Mouse (Mus musculus): Measurements from ENCODE around the gene Kdelc2. TPM values are rescaled to one million over a fixed set of nuclear protein-coding genes. Genes with fewer than 3 reads are reported as not detected.

The Kdelc2 gene
- total and polyA plus RNA-seq, 3 experiments: not detected

DNA sequence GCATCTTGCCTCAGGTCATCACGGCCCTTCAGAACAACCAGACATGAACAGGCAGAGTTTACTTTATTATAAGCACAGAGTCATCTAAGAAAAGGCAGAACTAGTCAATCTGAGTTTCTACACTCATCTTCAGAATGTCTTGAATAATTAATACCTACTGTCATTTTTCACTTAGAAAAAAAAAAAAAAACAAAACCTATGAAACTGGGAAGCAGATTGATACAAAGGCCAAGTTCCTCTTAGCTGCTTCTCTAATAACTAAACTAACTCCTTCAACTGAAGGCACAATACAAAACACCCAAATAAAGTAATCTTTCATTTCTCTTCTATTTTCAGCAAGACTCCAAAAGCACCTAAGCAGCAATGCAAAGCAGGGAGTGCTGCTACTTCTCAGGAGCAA lies 66.8 kb downstream of the Kdelc2 start:
- Histone ChIP-seq H3K36me3 (replicated peaks in 1 of 2; ENCODE audit: control insufficient read depth in 1 of 2, insufficient read depth in 1 of 2, low read length in 1 of 2) (peaks cover 38 to 81% of the 10 kb centered on the region in 2 experiments), H3K79me2 (replicated peaks; ENCODE audit: control insufficient read depth, extremely low read depth, insufficient read depth, poor library complexity, severe bottlenecking) (no peaks in the 10 kb centered on the region), H3K9ac (ENCODE audit: insufficient read depth, low read depth) (no peak overlapping the region), H3K4me3 (replicated peaks in 1 of 3; ENCODE audit: low read depth in 2 of 3, low read length in 2 of 3, poor library complexity in 1 of 3) (no peak overlapping the region), H3K4me1 (ENCODE audit: control insufficient read depth in 1 of 2, insufficient read depth in 2 of 2) (peaks cover 3 to 5% of the 10 kb centered on the region in 2 experiments; a peak in 1 of 4 replicates), H3K4me2 (ENCODE audit: insufficient read depth, low read depth, poor library complexity, severe bottlenecking) (no peak overlapping the region), H3K27ac (ENCODE audit: insufficient read depth, low read depth) (no peak overlapping the region), H3K27me3 (replicated peaks) (no peaks in the 10 kb centered on the region), H3K9me3 (replicated peaks; ENCODE audit: low read length) (no peaks in the 10 kb centered on the region)
- dilution Hi-C loops (cut with MboI; ENCODE audit: extremely low pct_ligation_motif_present, extremely low pct_unique_long_range_greater_than_20kb, low sequenced_read_pairs): no loop called here
- DNase-seq (ENCODE audit: extremely low read depth): no peak
- TF ChIP-seq RAD21 (IDR thresholded peaks at IDR 0.05; ENCODE audit: low read depth, low read length): no peak
- in situ Hi-C loops (cut with MboI; ENCODE audit: low pct_ligation_motif_present, low pct_unique_long_range_greater_than_20kb, low sequenced_read_pairs): no loop called here

Other genes starting within 250 kb of the Kdelc2 start
- 23.4 and 29.1 TPM in 2 replicates for gene Ddx10, start 136.0 kb upstream of the Kdelc2 start, total RNA-seq (2012; rRNA removed)
- gene Ddx10, start 136.0 kb upstream of the Kdelc2 start, total RNA-seq (2014; rRNA removed): 36.1 and 39.2 TPM in 2 replicates
- 64.2 and 65.1 TPM in 2 replicates for gene Ddx10, start 136.0 kb upstream of the Kdelc2 start, polyA plus RNA-seq (2012; ENCODE audit: insufficient read length, low read depth)
- gene Exph5, start 82.4 kb upstream of the Kdelc2 start, total RNA-seq (2012; rRNA removed): not detected in 2 replicates
- not detected in 2 replicates for gene Exph5, start 82.4 kb upstream of the Kdelc2 start, total RNA-seq (2014; rRNA removed)
- 0.04 TPM in 1 of 2 replicates, not detected in the other for gene Exph5, start 82.4 kb upstream of the Kdelc2 start, polyA plus RNA-seq (2012; ENCODE audit: insufficient read length, low read depth)
- gene 4930550C14Rik, start 18.3 kb downstream of the Kdelc2 start, total RNA-seq (2012; rRNA removed): 0.30 and 0.38 TPM in 2 replicates
- gene 4930550C14Rik, start 18.3 kb downstream of the Kdelc2 start, total RNA-seq (2014; rRNA removed): 1.3 and 1.7 TPM in 2 replicates
- 0.97 and 1.5 TPM in 2 replicates for gene 4930550C14Rik, start 18.3 kb downstream of the Kdelc2 start, polyA plus RNA-seq (2012; ENCODE audit: insufficient read length, low read depth)
- gene Atm, start 152.7 kb downstream of the Kdelc2 start, total RNA-seq (2012; rRNA removed): 19.0 and 26.0 TPM in 2 replicates
- 22.8 and 26.4 TPM in 2 replicates for gene Atm, start 152.7 kb downstream of the Kdelc2 start, total RNA-seq (2014; rRNA removed)
- 28.3 and 33.6 TPM in 2 replicates for gene Atm, start 152.7 kb downstream of the Kdelc2 start, polyA plus RNA-seq (2012; ENCODE audit: insufficient read length, low read depth)
- 12.6 and 14.8 TPM in 2 replicates for gene Npat, start 153.0 kb downstream of the Kdelc2 start, total RNA-seq (2012; rRNA removed)
- 21.2 and 22.3 TPM in 2 replicates for gene Npat, start 153.0 kb downstream of the Kdelc2 start, total RNA-seq (2014; rRNA removed)
- gene Npat, start 153.0 kb downstream of the Kdelc2 start, polyA plus RNA-seq (2012; ENCODE audit: insufficient read length, low read depth): 18.6 and 21.5 TPM in 2 replicates
- 48.0 and 49.2 TPM in 2 replicates for gene Acat1, start 226.4 kb downstream of the Kdelc2 start, total RNA-seq (2012; rRNA removed)
- 62.7 and 66.9 TPM in 2 replicates for gene Acat1, start 226.4 kb downstream of the Kdelc2 start, total RNA-seq (2014; rRNA removed)
- 36.5 and 45.4 TPM in 2 replicates for gene Acat1, start 226.4 kb downstream of the Kdelc2 start, polyA plus RNA-seq (2012; ENCODE audit: insufficient read length, low read depth)